Mouse (Mus musculus) inflammation-experienced regulatory T-cells (primary cell): ENCODE measurements around the gene Rgr. TPM values are rescaled to one million over a fixed set of nuclear protein-coding genes. Genes with fewer than 3 reads are reported as not detected.

Experiments
- polyA plus RNA-seq, 2 experiments: library from polyadenylated mRNA; unstranded; fragments of 100-300 nt; shearing (Covaris generic); gene quantifications; one replicate each; pipeline ENCODE4 v1.2.1; 2017

Rgr gene
- polyA plus RNA-seq, result 1 to 10 TPM in 1 of 2 experiments, not detected in 1; 1.0 TPM

GRCm38 (mm10) chr14:37048914-37049410 is at the start of gene Rgr:
TSS of gene Rgr (minus strand) at chr14:37048964.

DNA sequence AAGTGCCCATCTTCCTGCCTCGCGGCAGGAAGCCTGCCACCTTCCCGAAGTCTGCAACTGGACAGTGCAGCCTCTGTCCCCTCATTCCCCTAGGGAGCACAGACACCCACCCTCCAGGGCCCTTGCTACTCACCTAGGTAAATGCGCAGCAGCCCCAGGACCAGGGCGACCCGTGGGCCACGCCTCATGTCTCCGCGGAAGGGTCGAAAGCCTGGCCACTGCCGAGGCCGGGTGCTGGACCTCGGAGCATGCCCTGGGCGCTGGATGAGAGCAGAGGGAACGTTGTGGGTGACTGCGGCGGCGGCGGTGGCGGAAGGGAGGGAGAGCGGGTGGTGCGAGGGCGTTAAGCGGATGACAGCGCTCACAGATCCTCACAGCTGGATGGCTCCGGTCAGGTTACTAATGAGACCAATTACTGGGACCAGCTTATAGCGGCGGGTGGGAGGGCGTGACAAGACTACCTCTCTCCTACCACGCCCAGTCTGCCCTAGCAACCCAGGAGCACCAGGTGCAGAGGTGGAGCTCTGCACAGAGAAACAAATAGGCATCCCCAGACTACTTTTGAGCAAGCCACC is 49.3 kb upstream of the Rgr start, which contains the start of gene Cdhr1:
Gene Cdhr1, minus strand, starts transcription at position 392 of the 575 bp plus-strand sequence.

GRCm38 (mm10) chr14:37067629-37068028 is 18.9 kb upstream of the Rgr start, which contains the start of gene Lrit2:
TSS of gene Lrit2 (plus strand) at chr14:37067929.

Other genes starting within 250 kb of the Rgr start
- 10 to 100 TPM; 43.5 to 45.6 TPM for gene Ccser2, start 80.2 kb downstream of the Rgr start, polyA plus RNA-seq
- not detected for gene Lrit1, start 5.9 kb upstream of the Rgr start, polyA plus RNA-seq
- under 1 TPM; 0.14 to 0.66 TPM for gene Lrit2, start 19.0 kb upstream of the Rgr start, polyA plus RNA-seq
- under 1 TPM; 0.05 to 0.49 TPM for gene Cdhr1, start 49.4 kb upstream of the Rgr start, polyA plus RNA-seq
- 1 to 10 TPM in 1 of 2 experiments, under 1 TPM in 1; 0.39 to 4.8 TPM for gene 2610528A11Rik, start 65.1 kb upstream of the Rgr start, polyA plus RNA-seq
- gene Ghitm, start 86.3 kb upstream of the Rgr start, polyA plus RNA-seq, result 100 to 1,000 TPM; 232 to 262 TPM